Mouse (Mus musculus) Muller cell, postnatal 12 days (primary cell): Measurements from ENCODE around the gene Glmn.
A peak's percentile ranks its signal among the peaks of the same experiment; 100 is the strongest.

Experiments
- DNase-seq: peaks from one replicate; pipeline ENCODE4 v3.0.0-alpha.2; 2015; ENCODE audit errors: inconsistent ontology term

Glmn gene

GRCm38 (mm10) chr5:107516087-107516486, 81.6 kb downstream of the Glmn start:
- DNase-seq = no peak

GRCm38 (mm10) chr5:107515453-107515852, 82.2 kb downstream of the Glmn start:
- DNase-seq = no peak

DNA sequence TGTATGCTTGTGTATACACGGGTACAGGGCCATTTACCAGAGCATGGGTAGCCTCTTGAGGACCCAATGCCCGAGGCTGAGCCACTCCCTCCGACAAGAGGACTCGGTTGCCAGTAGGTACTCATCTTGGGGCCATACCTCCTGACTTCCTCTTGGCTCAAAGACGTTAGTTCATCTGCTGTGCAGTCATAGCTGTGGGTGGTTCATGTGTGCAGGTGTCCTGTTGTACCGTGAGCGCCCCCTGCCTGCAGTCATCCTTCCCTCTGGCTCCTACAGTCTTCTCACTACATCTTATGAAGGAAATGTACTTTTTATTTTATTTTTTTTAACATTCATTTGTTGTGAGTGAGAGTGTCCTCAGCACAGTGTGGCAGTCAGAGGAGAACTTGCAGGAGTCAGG, 84.1 kb downstream of the Glmn start:
- DNase-seq = peak; percentile 7

DNA sequence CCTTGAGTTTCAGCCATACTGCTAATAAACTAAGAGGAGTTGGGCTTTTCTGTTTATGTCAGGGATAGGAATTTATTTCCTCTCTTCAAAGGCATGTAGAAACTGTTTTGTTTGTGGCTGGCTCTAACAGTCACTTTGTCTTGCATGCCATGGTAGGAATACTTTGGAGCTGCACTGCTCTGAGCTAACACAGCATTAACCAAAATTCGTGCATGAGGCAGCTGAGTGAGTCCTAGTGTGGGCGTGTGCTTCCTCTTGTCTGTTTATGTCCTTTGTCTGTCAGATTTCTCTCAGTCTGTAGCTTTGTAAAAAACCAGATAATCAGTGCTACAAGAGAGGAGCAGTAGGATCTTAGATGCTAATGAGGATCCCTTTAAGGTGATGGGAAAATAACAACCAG, 86.4 kb downstream of the Glmn start:
- no peak for DNase-seq

DNA sequence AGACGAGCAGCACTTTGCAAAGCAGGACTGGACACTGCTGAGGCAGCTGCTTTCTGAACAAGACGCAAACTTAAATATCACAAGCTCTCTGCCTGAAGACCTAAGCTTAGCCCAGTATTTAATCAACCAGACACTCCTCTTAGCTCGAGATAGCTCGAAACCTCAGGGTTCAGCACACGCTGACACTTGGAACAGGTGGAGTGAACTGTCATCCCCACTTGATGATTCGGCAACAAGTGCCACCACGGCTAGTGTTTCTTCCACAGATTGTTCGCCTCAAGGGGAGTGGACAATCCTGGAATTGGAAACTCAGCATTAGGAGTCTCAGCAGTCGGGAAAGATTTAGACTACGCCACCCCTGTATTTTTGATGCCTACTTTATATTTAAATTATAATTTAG, 87.2 kb downstream of the Glmn start:
- no peak for DNase-seq

DNA sequence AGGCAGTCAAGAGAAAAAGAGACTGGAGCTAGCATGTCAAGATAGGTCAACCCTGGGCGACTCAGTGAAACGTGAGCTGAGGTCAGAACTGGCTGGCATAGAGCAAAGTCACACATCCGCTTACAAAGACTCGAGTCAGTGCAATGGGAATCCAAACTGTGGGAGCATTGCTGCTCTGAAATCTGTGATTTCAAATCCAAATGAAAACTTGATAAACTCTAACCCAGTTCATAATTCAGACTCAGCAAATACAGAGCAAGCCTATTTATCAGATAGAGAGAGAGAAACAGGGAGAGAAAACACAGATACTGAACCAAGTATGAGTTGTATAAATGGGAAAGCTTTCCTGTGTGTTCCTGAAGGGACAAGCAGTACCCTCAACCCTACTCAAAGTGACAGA, 90.4 kb downstream of the Glmn start, which contains the start of gene Gm42669:
Gene Gm42669 (plus strand): TSS at position 301 of the 400 bp plus-strand sequence.
- DNase-seq = no peak

- no peak for DNase-seq
Measured at GRCm38 (mm10) chr5:107500741-107501140, 96.9 kb downstream of the Glmn start.

GRCm38 (mm10) chr5:107499891-107500535, 97.7 kb downstream of the Glmn start:
- DNase-seq = no peak
